Mouse (Mus musculus): Measurements from ENCODE around the gene Mab21l3.

Mab21l3 gene

DNA sequence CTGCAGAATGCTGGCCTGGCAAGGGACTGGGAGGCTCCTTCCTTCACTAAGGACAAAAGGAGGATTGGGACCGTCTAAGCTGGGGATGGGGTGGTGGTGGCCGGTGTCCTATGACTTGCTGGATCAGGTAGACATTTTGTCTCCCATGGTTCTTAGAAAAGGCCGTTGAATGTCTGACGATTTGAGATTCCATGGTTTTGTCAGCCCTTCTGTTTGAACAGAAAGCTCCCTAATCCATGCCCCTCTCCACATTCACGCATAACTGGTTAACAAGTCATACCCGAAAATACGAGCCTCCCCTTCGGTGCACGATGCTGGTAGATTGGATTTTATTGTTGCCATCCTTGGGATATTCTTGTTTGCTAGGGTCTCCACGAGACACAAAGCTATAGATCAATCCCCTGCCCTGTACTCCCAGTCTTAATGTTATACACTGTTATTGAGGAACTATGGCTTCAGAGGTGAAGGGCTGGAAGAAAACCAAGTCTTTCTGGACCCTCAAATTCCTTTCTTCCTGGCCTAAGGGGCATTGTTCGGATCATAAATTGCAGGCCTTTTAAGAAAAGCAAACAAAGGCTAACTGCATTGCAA, 43.7 kb downstream of the Mab21l3 start:
- in situ Hi-C loops (cut with MboI, MseI): loop anchor here (5.0 to 25.0 kb wide), 3 partner anchors 198 to 843 kb away; partner anchors contain the start of gene Ttf2

DNA sequence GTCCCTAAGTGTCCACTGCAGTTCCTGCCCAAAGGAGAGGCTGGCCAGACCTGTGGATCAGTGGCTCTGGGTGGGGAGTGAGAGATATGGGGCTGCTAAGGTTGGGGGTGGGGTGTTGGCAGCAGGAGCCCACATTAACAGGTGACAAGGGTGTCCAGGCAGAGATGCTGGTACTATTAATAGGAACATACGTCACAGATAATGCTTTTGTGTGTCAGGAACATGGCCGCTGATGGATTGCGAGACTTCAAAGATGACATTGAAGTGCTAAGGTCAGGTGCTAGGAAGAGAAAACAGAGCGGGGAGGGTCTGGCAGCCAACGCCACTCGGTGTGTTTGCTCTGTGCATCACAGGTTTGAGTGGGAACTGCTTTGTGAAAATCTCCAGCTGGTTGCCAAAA, 44.4 kb downstream of the Mab21l3 start:
- in situ Hi-C loops (cut with MboI, MseI): loop anchor here (25.0 kb wide), 2 partner anchors 492 to 842 kb away; partner anchors contain the start of gene Ttf2

DNA sequence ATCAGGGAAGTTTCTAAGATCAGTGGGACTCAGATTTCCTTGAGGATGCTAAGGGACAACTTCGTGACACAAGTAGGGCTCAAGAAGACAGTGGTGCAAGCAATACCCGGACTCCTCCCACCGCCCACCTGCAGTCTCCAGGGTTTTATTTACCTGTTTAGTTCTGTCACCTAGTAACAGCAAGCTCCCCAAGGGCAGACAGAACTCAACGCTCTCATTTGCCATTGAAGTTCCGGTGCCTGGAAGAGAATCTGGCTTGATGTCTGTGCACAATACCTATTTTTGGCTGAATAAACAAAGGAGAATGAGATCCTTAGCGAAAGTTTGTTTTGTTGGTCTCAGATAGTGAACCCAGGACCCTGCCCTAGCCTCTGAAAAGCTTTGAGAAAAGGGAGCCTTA, 45.0 kb downstream of the Mab21l3 start:
- in situ Hi-C loops (cut with MboI, MseI): loop anchor here (25.0 kb wide), 2 partner anchors 491 to 841 kb away; partner anchors contain the start of gene Ttf2

GRCm38 (mm10) chr3:101802746-101803145, 46.0 kb downstream of the Mab21l3 start:
- in situ Hi-C loops (cut with MboI, MseI): loop anchor here (25.0 kb wide), 2 partner anchors 490 to 840 kb away; partner anchors contain the start of gene Ttf2

DNA sequence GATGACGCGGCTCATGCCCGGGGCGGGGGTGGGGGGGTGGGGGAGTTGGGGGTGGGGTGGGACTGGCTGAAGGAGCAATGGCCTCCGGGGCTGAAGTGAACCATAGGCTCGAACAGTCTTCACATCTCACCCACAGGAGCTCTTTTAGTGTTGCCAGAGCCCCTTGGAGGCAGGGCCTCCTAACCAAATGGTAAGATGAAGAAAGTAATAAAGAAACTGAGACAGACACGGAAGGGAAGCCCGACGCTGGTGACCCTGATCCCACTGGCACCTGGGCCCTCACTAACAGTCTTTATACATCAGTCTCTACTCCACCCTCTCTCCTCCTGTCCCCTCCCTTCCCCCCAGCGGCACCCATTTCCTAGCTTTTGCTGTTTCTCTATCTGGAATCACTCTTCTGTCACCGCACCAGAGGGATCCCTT, 48.2 kb downstream of the Mab21l3 start:
- in situ Hi-C loops (cut with MboI, MseI): loop anchor here (25.0 kb wide), 2 partner anchors 488 to 838 kb away; partner anchors contain the start of gene Ttf2

- in situ Hi-C loops (cut with MboI, MseI): loop anchor here (25.0 kb wide), 2 partner anchors 488 to 838 kb away; partner anchors contain the start of gene Ttf2
Observed at GRCm38 (mm10) chr3:101799852-101800595, 48.7 kb downstream of the Mab21l3 start.

GRCm38 (mm10) chr3:101797830-101798709, 50.7 kb downstream of the Mab21l3 start:
- in situ Hi-C loops (cut with MboI, MseI): no loop called here

DNA sequence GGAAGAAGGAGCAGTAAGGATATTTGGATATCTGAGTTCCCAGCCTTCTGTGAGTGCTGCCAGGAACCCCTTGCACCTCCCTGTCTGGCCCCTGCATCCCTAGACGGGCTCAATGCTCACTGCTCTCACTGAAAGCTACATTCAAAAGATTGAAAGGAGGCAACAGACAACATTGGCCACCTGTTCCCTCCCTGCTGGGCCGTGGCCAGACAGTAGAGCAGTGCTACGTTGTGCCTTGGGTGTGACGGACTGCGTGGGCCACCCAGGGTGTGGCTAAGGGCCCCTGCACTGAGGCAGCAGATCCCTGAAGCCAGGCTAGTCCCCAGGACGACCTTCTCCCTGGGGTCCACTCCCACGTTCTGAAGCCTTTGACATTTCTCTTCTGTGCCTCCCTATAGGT, 52.5 kb downstream of the Mab21l3 start:
- in situ Hi-C loops (cut with MboI, MseI): no loop called here

GRCm38 (mm10) chr3:101795387-101796039, 53.2 kb downstream of the Mab21l3 start:
- in situ Hi-C loops (cut with MboI, MseI): no loop called here

- in situ Hi-C loops (cut with MboI, MseI): no loop called here
Observed at GRCm38 (mm10) chr3:101794666-101795065, 54.1 kb downstream of the Mab21l3 start.

DNA sequence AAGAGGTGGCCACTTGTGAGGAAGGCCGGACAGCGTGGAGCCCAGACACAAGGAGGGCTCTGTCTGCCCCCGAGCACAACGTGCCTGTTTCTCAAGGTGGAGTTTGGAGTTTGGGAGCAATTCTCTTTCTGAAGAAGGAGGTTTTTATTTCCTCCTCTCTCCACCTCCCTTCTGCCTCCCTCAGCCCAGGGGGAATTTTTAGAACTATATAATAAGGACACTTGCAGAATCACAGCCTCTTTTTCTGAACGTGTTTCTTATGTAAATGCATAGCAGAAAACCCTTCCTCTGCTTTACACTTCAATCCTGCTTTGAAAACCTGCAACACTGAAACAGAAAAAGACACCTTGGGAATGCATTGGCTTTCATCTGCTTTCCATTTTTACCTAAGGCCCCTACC, 54.7 kb downstream of the Mab21l3 start:
- in situ Hi-C loops (cut with MboI, MseI): no loop called here

DNA sequence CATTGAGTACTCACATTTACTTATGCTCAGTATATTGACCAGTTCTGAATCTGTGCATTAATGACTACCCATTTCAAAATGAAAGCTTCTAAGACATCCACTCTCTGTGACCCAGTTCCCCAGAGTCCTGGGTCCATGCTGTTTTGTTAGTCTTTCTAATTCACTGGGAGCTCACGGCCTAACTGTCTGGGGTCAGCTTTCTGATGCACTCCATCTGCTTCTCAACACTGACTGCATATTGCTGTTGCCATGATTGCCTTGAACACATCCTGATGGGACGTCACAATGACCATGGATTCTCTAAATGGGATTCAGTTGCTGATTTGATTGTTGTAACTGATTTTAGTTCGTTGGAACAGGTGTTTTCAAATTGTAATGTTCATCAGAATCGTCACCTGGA, 56.6 kb downstream of the Mab21l3 start:
- in situ Hi-C loops (cut with MboI, MseI): no loop called here

- in situ Hi-C loops (cut with MboI, MseI): loop anchor here (5.0 kb wide), 1 partner anchor 58 kb away; no protein-coding TSS in a partner anchor
Observed at GRCm38 (mm10) chr3:101784768-101785424, 63.9 kb downstream of the Mab21l3 start.

DNA sequence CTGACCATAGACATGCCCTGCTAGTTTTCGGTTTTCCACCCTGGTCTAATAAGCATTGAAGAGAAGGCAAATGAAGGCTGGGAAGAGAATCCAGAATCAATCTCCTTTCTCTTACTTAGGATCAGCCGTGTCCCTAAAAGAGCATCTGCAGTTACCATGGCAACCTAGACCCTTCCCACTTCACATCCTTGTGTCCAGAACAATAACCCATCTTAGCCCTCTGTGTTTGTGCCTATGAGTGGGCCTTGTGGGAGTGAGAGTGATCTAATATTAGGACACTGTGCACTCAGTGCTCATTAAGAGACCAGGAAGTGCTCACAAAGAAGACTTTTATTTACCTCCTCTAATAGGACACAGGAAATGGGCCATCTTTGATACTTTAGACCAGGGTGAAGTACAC, 65.0 kb downstream of the Mab21l3 start:
- in situ Hi-C loops (cut with MboI, MseI): loop anchor here (5.0 kb wide), 1 partner anchor 56 kb away; no protein-coding TSS in a partner anchor

DNA sequence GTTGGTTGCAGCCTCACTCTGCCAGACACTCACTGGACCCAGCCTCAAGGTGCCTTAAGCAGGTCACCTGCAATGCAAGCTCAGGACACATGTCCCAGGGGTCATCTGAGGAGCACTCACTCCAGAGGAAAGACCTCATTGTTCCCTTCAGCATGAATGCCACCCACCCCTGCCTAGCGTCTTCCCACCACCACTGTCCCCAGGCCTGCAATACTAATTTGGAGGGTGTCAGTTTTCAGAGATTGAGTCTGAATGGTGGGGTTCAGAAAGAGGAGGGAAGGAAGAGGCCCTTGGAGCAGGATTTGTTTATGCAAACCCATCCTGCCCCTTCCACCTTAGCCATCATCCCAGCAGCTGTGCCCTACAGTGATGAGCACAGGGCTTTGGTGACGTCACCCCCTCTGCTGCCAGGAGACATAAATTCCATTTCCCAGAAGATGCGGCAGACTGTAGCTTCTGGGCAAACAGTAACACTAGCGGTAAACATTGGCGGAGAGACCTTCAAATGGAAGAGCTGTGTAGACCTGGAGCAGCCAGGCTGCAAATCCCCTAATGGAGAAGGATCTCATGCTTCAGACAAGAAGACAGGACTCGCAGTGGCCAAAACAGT, 67.8 kb downstream of the Mab21l3 start:
- in situ Hi-C loops (cut with MboI, MseI): loop anchor here (5.0 kb wide), 1 partner anchor 54 kb away; no protein-coding TSS in a partner anchor

DNA sequence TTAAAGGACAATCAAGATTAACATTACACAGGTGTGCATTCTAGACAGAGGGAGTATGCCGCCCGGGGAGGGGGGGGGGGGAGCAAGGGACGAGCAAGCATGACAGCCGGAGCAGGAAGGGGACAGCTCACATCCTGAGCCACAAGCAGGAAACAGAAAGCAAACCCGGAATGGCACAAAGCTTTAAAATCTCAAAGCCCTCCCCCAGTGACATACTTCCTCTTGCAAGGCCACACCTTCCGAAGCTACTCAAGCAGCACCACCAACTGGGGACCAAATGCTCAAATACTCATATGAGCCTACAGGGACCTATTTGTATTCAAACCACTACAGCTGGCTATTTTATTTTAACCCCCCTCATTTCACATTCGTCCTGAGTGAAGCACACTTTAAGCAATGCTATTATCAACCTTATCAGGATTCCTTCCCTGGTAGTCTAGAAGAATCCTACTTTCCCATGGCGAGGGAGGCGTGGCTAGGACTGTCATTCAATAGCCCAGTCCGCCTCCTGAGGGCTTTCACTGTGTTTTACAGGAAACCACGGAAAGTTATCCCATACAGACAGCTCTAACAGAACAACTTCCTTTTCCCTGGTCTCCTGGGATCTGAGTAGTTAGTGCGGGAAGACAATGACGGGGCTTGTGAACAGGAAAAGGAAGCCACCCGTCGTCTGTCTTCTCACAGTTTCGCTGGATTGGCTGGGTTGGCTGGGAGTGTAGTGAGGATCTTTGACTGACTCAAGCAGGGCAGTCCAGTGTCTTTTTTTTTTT, 69.7 kb downstream of the Mab21l3 start:
- in situ Hi-C loops (cut with MboI, MseI): no loop called here

GRCm38 (mm10) chr3:101775732-101776131, 73.0 kb downstream of the Mab21l3 start:
- in situ Hi-C loops (cut with MboI, MseI): no loop called here

GRCm38 (mm10) chr3:101770540-101770939, 78.2 kb downstream of the Mab21l3 start:
- in situ Hi-C loops (cut with MboI, MseI): no loop called here

DNA sequence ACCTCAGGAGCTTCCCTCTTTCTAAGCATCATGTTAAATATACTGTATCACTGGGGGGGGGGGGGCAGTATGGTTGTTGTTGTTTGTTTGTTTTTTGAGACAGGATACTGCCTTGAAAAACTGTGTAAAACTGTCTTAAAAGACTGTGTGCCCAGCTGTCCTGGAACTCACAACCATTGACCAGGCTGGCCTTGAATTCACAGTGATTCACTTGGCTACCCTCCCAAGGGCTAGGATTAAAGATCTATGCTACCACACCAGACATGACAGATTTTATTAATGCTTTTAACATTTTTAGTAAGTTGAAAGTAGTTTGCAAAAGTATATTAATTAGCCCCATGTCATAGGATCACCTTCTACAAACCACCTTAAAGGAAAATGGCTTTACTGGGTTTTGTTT, 85.2 kb downstream of the Mab21l3 start:
- in situ Hi-C loops (cut with MboI, MseI): no loop called here

Data from T-helper 1 cell (primary cell).